Mouse (Mus musculus) lung, embryonic 15.5 days (tissue): Measurements from ENCODE around the gene Cmtr1. TPM values are rescaled to one million over a fixed set of nuclear protein-coding genes. Genes with fewer than 3 reads are reported as not detected.

Source experiments
- polyA plus RNA-seq: library from polyadenylated mRNA; unstranded; fragments of >200 nt; fragmentation: Nextera tagmentation; extraction: Ambion mirVana; gene quantifications from 2 replicates; pipeline ENCODE4 v1.2.1, GENCODE M21; 2015

The Cmtr1 gene
- polyA plus RNA-seq, 1 experiment from 2014 or later: 119 TPM

Other genes with a start within 250 kb of the Cmtr1 start
- gene Pim1, start 169.8 kb upstream of the Cmtr1 start, polyA plus RNA-seq: 16.3 and 17.2 TPM in 2 replicates
- not detected in 2 replicates for gene Gm17657, start 111.0 kb upstream of the Cmtr1 start, polyA plus RNA-seq
- gene Tbc1d22b, start 110.8 kb upstream of the Cmtr1 start, polyA plus RNA-seq: 14.8 and 15.6 TPM in 2 replicates
- gene Tmem217, start 108.2 kb upstream of the Cmtr1 start, polyA plus RNA-seq: 0.75 and 1.4 TPM in 2 replicates
- 74.1 and 80.2 TPM in 2 replicates for gene Rnf8, start 45.8 kb upstream of the Cmtr1 start, polyA plus RNA-seq
- gene Gm28043, start 45.7 kb upstream of the Cmtr1 start, polyA plus RNA-seq: 1.9 and 2.8 TPM in 2 replicates
- gene Ccdc167, start 56.4 kb downstream of the Cmtr1 start, polyA plus RNA-seq: 14.3 and 14.6 TPM in 2 replicates